Mouse (Mus musculus): Measurements from ENCODE around the gene Tagln2. TPM values are rescaled to one million over a fixed set of nuclear protein-coding genes. Genes with fewer than 3 reads are reported as not detected.

Tagln2 gene
- polyA plus RNA-seq, 1 experiment from 2014 or later: 56.9 TPM

DNA sequence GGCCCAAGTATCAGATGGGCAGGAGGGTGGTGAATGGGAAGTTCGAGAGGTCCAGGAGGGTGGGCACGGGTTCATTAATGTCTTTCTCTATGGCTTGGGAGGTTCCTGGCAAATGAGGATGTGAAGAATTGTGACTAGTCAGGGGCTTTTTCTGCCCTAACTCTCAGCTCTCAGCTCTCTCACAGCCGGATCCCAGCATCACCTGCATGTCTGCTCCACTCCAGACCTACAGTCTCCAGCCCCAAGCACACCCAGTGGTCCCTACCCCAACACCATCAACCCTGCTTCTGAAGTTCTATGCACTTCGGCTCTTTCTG lies 14.3 kb downstream of the Tagln2 start:
- Histone ChIP-seq H3K27me3 (ENCODE audit: control insufficient read depth, insufficient read depth, low read length) (no peaks in the 10 kb centered on the region), H3K27ac (ENCODE audit: low read depth, low read length) (no peak overlapping the region), H3K4me1 (ENCODE audit: control insufficient read depth, insufficient read depth, low read length) (no peaks in the 10 kb centered on the region; the same call in 1 of the 2 replicates), H3K9me3 (ENCODE audit: control insufficient read depth, low read length) (no peaks in the 10 kb centered on the region), H3K9ac (replicated peaks; ENCODE audit: low read depth, low read length) (no peak overlapping the region), H3K4me2 (ENCODE audit: low read depth, low read length) (no peak overlapping the region), H3K4me3 (ENCODE audit: low read depth, low read length) (no peak overlapping the region), H3K36me3 (ENCODE audit: control insufficient read depth, insufficient read depth, low read length) (no peaks in the 10 kb centered on the region)
- 78% methylated on average over 4 of the region's 4 CpGs for WGBS
- no peak for ATAC-seq (ENCODE audit: low read depth)

DNA sequence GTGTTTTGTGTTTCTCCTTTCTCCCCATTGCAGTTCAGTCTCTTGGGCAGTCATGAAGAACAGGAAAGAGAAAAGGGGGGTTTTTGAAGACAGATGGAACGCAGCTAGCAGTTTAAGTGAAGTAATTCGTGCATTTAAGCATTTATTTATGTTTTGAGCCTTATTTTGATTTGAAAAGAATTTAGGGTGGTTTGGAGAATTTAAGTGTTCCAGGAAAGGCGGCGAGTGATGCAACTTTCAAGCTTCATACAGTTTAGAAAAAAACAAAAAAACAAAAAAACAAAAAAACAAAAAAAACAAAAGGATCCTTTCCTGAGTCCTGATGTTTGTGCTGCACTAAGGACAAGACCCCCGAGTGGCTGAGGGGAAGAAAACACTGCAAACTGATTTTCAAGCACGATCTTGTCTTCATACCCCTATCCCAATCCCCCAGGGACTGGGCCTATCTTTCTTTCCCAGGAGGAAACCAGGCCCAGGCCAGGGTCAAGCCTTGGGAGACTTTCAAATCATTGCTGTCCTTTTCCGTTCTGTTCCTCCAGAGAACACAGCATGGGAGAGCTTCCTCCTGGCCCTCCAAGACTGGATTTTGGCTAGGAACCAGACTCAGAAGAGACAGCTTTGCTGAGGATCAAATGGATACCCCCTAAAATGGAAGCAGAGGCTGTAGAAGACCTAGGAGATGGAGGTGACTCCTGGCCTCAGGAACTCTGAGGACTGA lies 14.9 kb downstream of the Tagln2 start:
- Histone ChIP-seq H3K9me3 (ENCODE audit: control insufficient read depth, low read length) (no peaks in the 10 kb centered on the region), H3K4me1 (ENCODE audit: control insufficient read depth, insufficient read depth, low read length) (no peaks in the 10 kb centered on the region; the same call in 1 of the 2 replicates), H3K27me3 (ENCODE audit: control insufficient read depth, insufficient read depth, low read length) (no peaks in the 10 kb centered on the region), H3K36me3 (ENCODE audit: control insufficient read depth, insufficient read depth, low read length) (no peaks in the 10 kb centered on the region), H3K9ac (replicated peaks; ENCODE audit: low read depth, low read length) (no peak overlapping the region), H3K4me3 (ENCODE audit: low read depth, low read length) (no peak overlapping the region), H3K27ac (ENCODE audit: low read depth, low read length) (no peak overlapping the region), H3K4me2 (ENCODE audit: low read depth, low read length) (no peak overlapping the region)
- WGBS: 81% methylated on average over 7 of the region's 7 CpGs
- ATAC-seq (ENCODE audit: low read depth): no peak

DNA sequence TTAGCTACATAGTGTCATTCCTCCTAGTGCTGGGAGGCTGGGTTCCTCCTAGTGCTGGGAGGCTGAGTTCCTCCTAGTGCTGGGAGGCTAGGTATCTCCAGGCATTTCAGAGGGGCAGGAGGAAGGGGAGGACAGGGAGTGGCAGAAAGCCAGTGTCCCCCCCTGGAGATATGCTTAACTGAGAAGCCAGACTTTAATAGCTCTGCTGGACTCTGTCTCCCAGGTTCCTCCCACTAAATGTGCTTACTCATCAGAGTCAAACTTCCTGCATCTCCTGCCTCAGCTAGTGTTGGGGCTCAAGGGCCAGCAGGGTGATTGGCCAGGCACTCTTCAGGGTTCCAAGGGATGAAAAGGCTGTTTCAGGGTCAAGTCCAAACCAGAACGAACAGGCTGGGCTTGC lies 15.5 kb downstream of the Tagln2 start:
- Histone ChIP-seq H3K27ac (ENCODE audit: low read depth, low read length) (no peak overlapping the region), H3K27me3 (ENCODE audit: control insufficient read depth, insufficient read depth, low read length) (no peaks in the 10 kb centered on the region), H3K9me3 (ENCODE audit: control insufficient read depth, low read length) (no peaks in the 10 kb centered on the region), H3K4me2 (ENCODE audit: low read depth, low read length) (no peak overlapping the region), H3K36me3 (ENCODE audit: control insufficient read depth, insufficient read depth, low read length) (no peaks in the 10 kb centered on the region), H3K9ac (replicated peaks; ENCODE audit: low read depth, low read length) (no peak overlapping the region), H3K4me3 (ENCODE audit: low read depth, low read length) (no peak overlapping the region), H3K4me1 (ENCODE audit: control insufficient read depth, insufficient read depth, low read length) (no peaks in the 10 kb centered on the region; the same call in 1 of the 2 replicates)
- WGBS: 53% methylated on average over 1 of the region's 1 CpGs
- ATAC-seq (ENCODE audit: low read depth): no peak

DNA sequence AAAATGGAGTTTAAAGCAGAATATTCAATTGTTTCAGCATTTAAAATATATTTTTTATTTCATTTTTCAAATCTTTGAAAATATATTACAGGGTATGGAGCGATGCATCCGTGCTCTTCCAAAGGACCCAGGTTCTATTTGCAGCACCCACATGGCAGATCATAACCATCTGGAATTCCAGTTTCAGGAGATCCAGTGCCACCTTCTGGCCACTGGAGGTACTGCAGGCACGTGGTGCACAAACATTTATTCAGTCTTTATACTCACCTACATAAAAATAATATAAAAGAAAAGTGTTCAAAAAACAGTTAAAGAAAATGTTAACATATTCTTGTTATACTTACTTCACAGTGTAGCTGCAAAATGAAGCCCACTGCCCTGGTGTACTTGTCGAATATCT lies 18.2 kb downstream of the Tagln2 start:
- Histone ChIP-seq H3K4me1 (ENCODE audit: control insufficient read depth, insufficient read depth, low read length) (no peaks in the 10 kb centered on the region; the same call in 1 of the 2 replicates), H3K9me3 (ENCODE audit: control insufficient read depth, low read length) (no peaks in the 10 kb centered on the region), H3K27ac (ENCODE audit: low read depth, low read length) (no peak overlapping the region), H3K4me2 (ENCODE audit: low read depth, low read length) (no peak overlapping the region), H3K36me3 (ENCODE audit: control insufficient read depth, insufficient read depth, low read length) (no peaks in the 10 kb centered on the region), H3K9ac (replicated peaks; ENCODE audit: low read depth, low read length) (no peak overlapping the region), H3K27me3 (ENCODE audit: control insufficient read depth, insufficient read depth, low read length) (no peaks in the 10 kb centered on the region), H3K4me3 (ENCODE audit: low read depth, low read length) (no peak overlapping the region)
- 82% methylated on average over 4 of the region's 4 CpGs for WGBS
- ATAC-seq (ENCODE audit: low read depth): no peak

DNA sequence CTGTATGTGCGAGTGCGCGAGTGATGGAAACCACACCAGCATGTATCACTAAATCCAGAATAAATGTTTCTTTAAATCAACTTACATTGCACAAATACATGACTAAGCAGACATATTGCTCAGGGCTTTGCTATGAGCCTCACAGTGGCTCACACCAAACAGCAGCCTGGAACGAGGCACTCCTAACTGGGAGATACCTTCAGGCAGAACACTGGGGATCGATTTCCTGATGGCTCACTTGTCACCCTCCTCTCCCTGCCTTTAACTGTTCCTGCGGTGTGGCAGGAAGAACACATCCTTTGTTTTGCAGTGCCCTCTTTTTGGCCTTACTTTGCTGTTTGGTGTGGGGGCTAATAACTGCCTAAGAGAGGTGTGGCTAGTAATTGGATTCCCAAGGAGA lies 19.8 kb downstream of the Tagln2 start:
- no peak overlapping the region for H3K27ac ChIP-seq (ENCODE audit: low read depth, low read length)
- H3K9me3 ChIP-seq (ENCODE audit: control insufficient read depth, low read length): no peaks in the 10 kb centered on the region
- no peak overlapping the region for H3K4me3 ChIP-seq (ENCODE audit: low read depth, low read length)
- 64% methylated on average over 6 of the region's 6 CpGs for WGBS
- no peak overlapping the region for H3K4me2 ChIP-seq (ENCODE audit: low read depth, low read length)
- H3K4me1 ChIP-seq (ENCODE audit: control insufficient read depth, insufficient read depth, low read length): no peaks in the 10 kb centered on the region
- H3K36me3 ChIP-seq (ENCODE audit: control insufficient read depth, insufficient read depth, low read length): no peaks in the 10 kb centered on the region
- H3K9ac ChIP-seq (replicated peaks; ENCODE audit: low read depth, low read length): no peak overlapping the region
- no peaks in the 10 kb centered on the region for H3K27me3 ChIP-seq (ENCODE audit: control insufficient read depth, insufficient read depth, low read length)
- ATAC-seq (ENCODE audit: low read depth): no peak

DNA sequence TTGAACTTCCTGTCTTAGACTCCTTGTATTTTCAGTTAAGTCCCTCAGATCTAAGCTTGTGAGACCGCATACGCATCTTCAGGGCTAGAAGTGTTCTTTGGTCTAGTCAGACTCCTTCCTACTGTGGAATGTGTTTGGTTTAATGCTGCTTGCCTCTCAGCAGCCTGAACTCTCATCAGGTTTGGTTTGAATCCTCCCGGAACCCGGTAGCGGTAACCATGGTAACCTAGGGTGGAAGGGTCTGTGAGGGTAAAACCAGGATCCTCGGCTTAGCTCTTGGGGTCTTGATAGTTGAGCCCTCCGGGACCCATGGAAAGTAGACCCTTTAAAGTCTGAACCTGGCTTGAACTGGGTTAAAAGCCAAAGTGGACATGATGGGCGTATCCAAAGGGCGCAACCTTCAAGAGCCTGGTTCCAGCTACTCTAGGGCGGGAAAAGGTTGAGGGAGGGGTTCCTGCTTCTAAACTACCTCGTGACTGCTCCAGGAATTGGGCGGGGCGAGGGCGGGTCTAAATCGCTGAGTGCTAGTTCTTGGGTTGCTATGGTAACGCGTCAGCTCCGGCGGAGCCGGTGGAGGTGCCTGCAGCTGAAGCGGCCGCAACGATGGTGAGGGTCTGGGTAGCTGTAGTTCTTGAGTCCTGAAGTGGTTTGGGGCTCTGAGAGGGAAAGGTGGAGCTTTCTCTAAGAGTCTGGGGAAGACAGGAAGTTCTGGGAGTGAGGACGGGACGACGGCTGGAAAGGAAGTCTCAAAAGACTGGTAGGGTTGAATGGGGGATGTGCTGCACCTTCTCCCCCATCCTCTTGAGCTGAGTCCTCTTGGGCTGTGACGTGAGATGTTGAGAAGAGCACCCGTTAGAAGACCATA lies 21.0 kb downstream of the Tagln2 start, which contains the start of gene Cfap45:
Gene Cfap45 (plus strand): TSS at position 226 of the 865 bp plus-strand sequence.
- Histone ChIP-seq H3K27me3 (ENCODE audit: control insufficient read depth, insufficient read depth, low read length) (no peaks in the 10 kb centered on the region), H3K36me3 (ENCODE audit: control insufficient read depth, insufficient read depth, low read length) (no peaks in the 10 kb centered on the region), H3K9me3 (ENCODE audit: control insufficient read depth, low read length) (no peaks in the 10 kb centered on the region), H3K27ac (ENCODE audit: low read depth, low read length) (no peak within 1 kb of the TSS), H3K4me3 (ENCODE audit: low read depth, low read length) (peak within 1 kb of the TSS; percentile 23), H3K4me2 (ENCODE audit: low read depth, low read length) (peak within 1 kb of the TSS; percentile 59), H3K9ac (replicated peaks; ENCODE audit: low read depth, low read length) (no peak within 1 kb of the TSS), H3K4me1 (ENCODE audit: control insufficient read depth, insufficient read depth, low read length) (0 out of 2 replicates have a peak, but pooled peaks cover 4% of the 10 kb centered on the region)
- WGBS: 4% methylated on average over 28 of the region's 28 CpGs
- ATAC-seq (ENCODE audit: low read depth): peak; percentile 91

DNA sequence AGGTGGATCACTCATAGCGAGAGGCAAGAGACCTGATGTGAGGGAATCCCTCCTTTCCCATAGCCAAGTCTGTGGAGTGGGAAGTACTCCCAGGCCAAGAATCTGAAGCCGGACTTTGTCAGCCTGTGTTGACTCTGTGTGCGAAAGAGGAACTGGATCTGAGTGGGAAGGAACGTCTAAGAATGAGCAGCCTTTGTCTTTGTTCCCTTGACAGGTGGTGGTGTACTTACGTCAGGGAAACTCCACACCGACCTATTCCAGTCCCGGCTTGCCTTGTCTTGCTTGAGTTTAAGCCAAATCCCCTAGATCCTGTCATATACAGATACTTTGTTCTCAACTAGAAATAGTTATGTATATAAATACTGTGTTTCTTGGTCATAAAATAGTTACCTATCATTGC lies 22.7 kb downstream of the Tagln2 start:
- 0 out of 2 replicates have a peak, but pooled peaks cover 4% of the 10 kb centered on the region for H3K4me1 ChIP-seq (ENCODE audit: control insufficient read depth, insufficient read depth, low read length)
- WGBS: 66% methylated on average over 7 of the region's 7 CpGs
- no peaks in the 10 kb centered on the region for H3K9me3 ChIP-seq (ENCODE audit: control insufficient read depth, low read length)
- H3K4me3 ChIP-seq (ENCODE audit: low read depth, low read length): no peak overlapping the region
- no peak overlapping the region for H3K4me2 ChIP-seq (ENCODE audit: low read depth, low read length)
- no peak for ATAC-seq (ENCODE audit: low read depth)
- no peak overlapping the region for H3K9ac ChIP-seq (replicated peaks; ENCODE audit: low read depth, low read length)
- no peaks in the 10 kb centered on the region for H3K27me3 ChIP-seq (ENCODE audit: control insufficient read depth, insufficient read depth, low read length)
- no peaks in the 10 kb centered on the region for H3K36me3 ChIP-seq (ENCODE audit: control insufficient read depth, insufficient read depth, low read length)
- no peak overlapping the region for H3K27ac ChIP-seq (ENCODE audit: low read depth, low read length)

DNA sequence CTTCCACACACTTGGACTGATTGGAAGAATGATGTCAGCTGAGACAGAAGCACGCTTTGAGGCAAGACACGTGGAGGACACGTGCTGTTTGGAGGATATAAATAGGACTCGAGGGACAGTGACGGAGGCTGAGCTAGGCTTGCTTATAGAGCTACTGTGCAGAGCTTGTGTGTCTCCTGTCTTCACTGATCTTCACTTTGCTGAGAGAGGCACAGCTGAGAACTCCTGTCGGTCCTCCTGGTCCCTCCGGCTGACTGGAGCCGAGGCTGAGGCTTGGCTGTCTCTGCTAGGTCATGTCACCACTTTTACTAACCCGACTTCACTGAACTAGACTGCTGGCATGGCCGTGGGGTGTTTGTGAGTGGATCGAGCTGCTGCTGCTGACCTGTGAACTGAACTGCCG lies 23.9 kb downstream of the Tagln2 start:
- WGBS: 63% methylated on average over 12 of the region's 12 CpGs
- Histone ChIP-seq H3K9me3 (ENCODE audit: control insufficient read depth, low read length) (no peaks in the 10 kb centered on the region), H3K27ac (ENCODE audit: low read depth, low read length) (no peak overlapping the region), H3K4me3 (ENCODE audit: low read depth, low read length) (no peak overlapping the region), H3K4me1 (ENCODE audit: control insufficient read depth, insufficient read depth, low read length) (0 out of 2 replicates have a peak, but pooled peaks cover 4% of the 10 kb centered on the region), H3K27me3 (ENCODE audit: control insufficient read depth, insufficient read depth, low read length) (no peaks in the 10 kb centered on the region), H3K4me2 (ENCODE audit: low read depth, low read length) (no peak overlapping the region), H3K36me3 (ENCODE audit: control insufficient read depth, insufficient read depth, low read length) (no peaks in the 10 kb centered on the region), H3K9ac (replicated peaks; ENCODE audit: low read depth, low read length) (no peak overlapping the region)
- ATAC-seq (ENCODE audit: low read depth): no peak

All from neural tube, embryonic 14.5 days (tissue).